Mouse (Mus musculus): ENCODE data around the gene Sarm1.

Sarm1 gene

DNA sequence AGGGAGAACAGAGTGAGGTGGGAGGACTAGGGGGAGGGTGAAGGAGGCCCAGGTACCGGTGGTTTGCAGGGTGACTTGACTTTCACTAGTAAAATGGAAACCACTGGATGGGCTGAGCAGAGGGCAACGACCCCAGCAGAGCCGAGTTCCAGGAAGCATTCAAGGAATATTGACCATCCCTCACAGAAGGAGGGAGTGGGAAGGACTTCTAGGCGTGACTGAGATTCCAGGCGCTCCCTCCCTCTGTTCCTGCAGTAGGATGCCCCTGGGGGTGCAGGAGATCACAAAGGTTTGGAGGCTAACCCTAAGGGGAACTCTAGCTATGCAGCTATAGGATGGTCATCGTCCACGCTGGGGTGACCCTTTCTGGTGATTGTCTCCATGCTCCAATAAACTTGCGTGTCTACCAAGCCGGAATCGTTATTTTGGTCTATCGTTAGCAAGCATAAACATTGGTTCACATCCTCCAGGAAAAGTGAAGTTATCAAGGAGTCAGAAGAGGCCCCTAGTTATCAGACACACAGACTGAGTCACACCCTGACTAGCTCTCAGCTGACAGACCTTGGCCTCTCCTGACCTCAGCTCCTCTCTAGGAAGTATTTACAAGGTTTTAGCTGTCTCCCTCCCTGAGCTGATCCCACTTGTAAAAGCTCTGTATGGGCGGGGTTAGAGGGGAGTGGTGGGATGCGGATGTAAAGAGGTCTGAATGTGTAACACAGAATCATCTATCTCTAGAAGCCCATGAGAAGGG is 34.1 kb downstream of the Sarm1 start:
- DNase-seq (ENCODE audit: low read depth, low spot score): no peak

DNA sequence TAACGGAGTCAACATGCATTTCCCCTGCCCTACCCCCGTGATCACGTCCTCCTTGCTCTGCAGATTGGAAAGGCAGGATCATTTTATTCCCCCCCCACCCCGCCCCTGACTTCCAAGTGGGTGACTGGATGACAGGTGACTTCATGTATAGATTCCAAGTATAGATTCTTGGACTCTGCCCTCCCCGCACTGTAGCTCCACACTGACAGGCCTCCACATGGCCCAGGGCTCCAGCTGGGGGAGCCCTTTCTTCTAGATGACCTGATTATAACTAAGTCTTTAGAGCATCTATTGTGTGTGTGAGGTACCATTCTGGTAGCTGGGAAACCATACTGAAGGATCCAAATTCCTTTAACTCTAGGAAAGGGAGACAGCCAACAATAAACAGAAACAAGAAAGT is 34.9 kb downstream of the Sarm1 start:
- DNase-seq (ENCODE audit: low read depth, low spot score): no peak

DNA sequence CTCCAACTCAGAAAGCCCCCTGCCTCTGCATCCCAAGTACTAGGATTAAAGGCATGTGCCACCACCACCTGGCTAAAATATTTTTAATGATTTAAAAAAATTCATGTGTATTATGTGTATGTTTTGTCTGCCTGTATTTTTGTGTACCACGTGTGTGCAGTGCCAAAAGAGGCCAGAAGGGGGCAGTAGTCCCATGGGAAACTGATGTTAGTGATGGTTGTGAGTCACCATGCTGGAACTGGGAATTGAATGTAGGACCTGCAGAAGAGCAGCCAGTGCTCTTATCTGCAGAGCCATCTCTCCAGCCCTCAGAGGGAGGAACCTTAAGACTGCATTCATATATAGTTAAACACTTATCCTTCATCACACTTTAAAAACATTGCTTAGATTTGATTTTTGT is 35.7 kb downstream of the Sarm1 start:
- DNase-seq (ENCODE audit: low read depth, low spot score): no peak

DNA sequence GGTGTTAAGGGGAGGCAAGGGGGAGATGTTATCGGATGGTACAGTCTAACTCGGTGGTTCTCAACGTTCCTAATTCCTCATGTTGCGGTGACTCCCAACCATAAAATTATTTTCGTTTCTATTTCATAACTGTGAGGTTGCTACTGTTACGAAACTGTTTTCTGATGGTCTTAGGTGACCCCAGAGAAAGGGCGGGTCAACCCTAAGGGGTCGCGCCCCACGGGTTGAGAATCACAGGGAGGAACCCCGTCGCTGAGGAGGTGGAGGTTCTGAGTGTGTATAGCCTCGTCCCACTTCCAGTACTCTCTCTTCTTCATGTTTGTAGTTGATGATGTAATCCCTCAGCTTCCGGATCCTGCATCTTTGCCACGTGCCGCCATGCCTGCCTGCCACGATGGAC is 38.8 kb downstream of the Sarm1 start:
- no peak for DNase-seq (ENCODE audit: low read depth, low spot score)

DNA sequence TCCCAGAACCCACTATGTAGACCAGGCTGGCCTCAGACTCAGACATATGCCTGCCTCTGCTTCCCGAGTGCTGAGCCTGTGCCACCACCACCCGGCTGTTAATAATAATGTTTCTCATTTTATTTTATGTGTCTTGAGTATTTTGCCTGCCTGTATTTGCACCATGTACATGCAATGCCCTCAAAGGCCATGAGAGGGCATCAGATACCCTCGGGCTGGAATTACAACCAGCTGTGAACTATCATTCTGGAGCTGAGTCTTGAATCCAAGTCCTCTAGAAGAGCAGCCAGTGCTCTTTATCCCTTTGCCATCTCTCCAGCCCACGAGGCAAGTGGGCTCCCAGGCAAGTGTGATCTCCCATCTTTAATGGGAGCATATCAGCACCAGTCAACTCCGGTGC is 42.2 kb downstream of the Sarm1 start:
- DNase-seq (ENCODE audit: low read depth, low spot score): no peak

DNA sequence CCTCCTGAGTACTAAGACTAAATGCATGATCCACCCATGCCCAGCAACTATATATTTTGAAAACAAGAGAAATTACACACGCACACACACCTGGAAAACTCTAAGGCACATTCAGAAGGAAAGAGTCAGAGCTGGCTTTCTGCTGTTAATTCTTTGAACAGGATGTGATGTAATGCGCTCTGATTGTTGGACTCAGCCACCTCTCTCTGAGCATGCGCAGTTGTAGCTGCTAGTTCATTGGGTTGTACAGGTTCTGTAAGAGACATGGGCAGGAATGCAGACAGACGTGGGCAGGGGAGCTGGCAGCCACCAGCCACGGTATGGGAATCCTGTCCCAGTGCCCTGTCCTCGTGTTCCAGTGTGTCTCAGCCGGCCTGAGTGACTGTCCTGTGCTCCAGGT is 43.3 kb downstream of the Sarm1 start:
- DNase-seq (ENCODE audit: low read depth, low spot score): no peak

DNA sequence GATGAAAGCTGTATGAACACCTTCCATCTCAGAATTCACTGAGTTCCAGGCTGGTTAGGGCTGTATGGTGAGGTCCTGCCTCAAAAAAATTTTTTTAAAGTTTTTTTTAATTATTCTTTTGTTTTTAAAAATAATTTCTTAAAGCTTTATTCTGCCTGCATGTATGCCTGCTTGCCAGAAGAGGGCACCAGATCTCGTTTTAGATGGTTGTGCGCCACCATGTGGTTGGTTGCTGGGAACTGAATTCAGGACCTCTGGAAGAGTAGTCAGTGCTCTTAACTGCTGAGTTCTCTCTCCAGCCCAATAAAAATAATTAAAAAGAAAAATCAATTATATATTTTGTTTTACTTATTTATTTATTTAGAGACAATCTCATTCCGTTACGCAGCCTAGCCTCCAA is 43.9 kb downstream of the Sarm1 start:
- peak; percentile 21 for DNase-seq (ENCODE audit: low read depth, low spot score)

DNA sequence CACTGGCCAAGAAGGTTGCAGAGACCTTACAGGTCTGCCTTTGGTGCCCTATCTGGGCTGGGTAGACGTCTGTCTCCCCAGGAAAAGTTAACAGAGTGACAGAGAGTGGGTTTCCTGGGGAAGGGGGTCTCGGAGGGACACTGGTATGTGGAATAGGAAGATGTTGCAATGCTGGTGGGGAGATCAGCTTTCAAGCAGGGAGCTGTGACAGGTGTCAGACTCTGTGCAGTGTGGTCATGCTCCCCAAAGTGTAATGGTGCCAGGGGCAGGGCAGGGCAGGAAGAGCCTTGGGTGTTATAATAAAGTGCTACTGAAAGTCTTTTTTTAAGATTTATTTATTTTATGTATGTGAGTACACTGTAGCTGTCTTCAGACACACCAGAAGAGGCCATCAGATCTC is 47.2 kb downstream of the Sarm1 start:
- DNase-seq (ENCODE audit: low read depth, low spot score): no peak

DNA sequence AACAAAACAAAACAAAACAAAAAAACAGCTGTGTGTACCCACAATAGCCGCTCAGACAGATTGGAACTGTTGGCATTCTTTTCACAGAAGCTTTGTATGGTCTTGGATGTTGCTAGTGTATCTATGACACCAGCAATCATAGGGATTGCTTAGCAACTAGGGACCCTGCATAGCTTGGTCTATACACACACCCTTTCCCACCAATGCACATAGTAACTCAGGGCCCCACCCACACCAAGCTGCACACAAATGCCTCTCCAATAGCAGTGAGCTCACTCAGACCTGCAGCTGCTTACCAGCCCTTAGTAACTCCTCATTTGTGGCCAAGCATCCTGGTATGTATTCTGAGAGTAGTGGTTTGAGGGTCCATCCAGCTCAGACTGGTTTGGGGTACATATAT is 49.3 kb downstream of the Sarm1 start:
- no peak for DNase-seq (ENCODE audit: low read depth, low spot score)

DNA sequence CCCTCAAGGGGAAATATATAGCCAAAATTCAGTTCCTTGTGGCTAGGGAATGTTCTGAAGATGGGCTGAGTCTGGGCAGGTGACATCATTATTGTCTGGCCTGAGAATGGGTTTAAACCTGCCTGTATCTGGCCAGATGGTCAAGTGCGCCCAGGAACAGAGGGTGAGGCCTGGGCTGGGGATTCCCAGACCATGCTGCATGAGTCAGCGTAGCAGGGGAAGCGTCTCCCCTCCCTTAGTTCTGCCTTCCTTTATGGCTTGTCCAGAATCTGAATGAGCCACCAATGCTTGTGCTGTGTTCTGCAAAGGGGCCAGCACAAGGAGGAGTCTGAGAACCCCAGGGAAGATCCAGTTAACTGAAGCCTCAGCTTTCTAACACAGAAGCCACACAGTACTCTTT is 50.4 kb downstream of the Sarm1 start:
- no peak for DNase-seq (ENCODE audit: low read depth, low spot score)

DNA sequence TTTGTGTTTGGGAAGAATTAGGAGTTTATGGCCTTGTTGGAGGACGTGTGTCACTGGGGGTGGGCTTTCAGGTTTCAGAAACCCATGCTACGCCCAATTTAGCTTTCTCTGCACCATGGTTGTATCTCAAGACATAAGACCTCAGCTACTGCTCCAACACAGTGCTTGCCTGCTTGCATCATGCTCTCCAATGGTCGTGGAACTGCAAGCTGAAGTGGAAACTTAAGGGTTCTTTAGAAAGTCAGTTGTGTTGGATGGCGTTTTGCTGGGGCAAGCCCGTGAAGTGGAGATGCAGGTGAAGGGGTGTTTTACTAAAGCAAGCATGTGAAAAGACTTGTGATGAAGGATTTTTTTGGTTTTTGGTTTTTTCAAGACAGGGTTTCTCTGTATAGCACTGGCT is 54.4 kb downstream of the Sarm1 start:
- no peak for DNase-seq (ENCODE audit: low read depth, low spot score)

DNA sequence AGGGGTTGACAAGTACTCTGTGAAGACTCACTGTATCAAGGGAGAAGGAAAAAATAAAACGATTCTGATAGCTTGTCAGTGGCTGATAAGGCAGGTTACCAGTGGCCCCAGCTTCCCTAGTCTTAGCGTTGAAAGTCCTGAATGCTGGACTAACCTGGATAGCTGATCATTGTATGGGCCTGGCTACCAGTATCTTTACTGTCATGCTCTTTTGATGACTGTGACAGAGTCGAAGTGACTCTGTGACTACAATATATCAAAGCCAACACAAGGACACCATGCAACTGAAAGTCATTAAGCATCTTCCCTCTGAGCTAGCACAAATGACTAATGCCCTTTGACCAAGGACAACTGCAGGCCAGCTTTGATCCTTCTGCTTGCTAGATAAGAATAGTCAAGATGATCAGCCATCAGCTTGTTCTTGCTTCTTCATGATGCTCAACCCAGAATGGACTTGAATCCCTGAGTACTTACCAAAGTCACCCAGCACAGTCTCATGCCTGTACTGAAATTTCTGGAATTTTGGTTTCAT is 59.1 kb downstream of the Sarm1 start:
- DNase-seq (ENCODE audit: low read depth, low spot score): no peak

DNA sequence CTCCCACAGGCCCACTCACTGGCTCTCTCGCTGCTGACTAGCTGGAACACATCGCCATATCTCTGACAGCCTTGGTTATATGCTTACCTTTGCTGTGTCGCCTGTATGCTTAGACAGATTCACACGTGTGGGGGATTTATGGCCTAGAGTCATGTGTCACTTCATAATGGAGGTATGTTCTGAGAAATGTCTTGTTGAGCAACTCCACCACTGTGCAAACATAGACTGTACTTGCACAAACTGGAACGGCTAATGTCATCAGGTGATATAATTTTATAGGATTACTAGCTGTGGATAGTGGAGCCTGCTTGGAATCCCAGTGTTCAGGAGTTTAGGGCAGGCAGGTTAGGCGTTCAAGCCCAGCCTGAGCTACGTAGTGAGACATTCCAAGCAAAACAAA is 60.4 kb downstream of the Sarm1 start:
- DNase-seq (ENCODE audit: low read depth, low spot score): no peak

DNA sequence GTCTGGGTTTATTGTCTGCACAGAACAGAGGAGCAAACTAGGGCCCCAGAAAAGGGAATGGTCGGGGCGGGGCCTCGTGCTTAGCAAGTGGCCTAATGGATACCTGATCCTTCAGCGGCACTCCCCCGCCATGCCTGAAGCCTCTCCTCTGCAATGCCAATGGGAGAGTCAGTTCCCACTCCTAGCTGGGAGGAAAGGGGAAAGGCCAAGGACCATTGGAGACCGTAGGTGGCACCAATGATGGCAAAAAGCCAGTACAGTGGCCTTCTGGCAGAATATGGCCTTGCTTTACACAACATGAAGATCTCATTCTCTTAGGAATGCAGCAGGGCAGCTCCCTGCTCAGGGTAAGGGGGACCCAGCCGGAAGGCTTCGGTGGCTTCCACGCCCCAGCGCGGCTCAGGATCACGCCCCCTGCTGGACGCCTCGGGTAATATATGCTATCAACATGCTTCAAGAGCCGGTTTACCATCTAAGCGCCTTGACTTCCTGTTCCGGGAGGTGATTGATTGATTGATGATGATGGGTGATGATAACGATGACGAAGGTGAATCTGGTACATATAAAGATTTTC is 61.7 kb downstream of the Sarm1 start:
- DNase-seq (ENCODE audit: low read depth, low spot score): no peak

DNA sequence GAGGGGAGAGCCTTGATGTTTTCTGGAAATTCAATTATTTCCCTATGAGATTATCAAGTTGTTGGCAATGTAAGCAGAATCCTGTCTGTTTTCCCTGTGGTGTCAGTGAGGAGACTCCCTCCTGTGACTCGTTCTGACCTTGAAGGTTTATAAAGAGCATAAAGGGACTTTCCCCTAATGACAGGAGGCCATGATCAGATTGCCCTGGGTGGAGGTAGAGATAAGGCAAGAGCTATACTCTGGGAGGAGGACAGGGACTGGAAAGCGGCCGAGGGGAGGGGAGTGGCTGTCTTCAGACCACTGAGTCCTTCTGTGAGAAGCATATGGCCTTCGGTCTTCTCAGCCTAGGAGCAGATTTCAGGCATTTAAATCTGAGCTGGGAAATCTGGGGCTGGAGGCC is 63.5 kb downstream of the Sarm1 start:
- no peak for DNase-seq (ENCODE audit: low read depth, low spot score)

DNA sequence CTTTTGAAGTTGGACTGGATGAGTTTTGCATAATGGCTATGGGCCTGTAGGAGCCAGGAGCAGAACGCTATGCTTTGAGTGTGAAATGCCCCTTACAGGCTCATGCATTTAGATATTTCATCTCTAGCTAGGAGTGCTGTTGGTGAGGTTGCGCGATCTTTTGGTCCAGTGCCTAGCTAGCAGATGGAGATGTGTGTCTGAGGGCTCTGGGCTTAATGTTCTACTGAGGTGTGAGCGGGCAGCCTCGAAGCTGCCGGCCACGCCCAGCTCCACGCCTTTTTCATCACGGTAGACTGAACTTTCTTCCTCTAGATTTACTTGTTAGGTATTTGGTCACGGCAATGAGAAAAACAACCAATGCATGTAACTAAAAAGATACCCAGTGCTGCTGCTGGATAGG is 66.4 kb downstream of the Sarm1 start:
- no peak for DNase-seq (ENCODE audit: low read depth, low spot score)

DNA sequence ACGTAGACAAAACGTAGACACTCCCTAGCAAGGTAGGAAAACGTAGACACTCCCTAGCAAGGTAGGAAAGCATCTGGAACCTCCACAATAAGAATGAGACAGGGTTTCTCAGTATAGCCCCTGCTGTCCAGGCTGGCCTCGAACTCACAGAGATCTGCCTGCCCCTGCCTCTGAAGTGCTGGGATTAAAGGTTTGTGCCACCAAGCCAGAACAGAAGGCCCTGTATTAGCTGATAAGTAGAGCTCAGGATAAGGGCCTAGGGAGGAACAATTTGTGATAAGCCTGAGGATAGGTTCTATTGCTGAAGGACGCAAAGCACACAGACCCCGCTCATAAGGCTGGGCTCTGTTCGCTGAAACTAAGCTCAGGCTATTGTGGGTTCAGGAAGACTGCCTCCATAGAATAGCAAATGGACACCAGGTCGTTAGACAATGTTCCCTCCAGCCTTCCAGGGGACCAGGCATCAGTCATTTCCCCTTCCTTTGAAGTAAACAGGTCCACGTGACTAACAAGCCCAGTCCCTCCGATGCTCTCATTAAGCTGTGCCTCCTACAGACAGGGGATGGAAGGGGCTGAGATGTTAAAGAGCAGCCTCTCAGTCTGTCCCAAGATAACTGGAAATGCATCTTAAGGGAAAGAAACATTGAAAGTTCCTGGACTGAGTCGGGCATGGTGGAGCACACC is 67.2 kb downstream of the Sarm1 start:
- no peak for DNase-seq (ENCODE audit: low read depth, low spot score)

DNA sequence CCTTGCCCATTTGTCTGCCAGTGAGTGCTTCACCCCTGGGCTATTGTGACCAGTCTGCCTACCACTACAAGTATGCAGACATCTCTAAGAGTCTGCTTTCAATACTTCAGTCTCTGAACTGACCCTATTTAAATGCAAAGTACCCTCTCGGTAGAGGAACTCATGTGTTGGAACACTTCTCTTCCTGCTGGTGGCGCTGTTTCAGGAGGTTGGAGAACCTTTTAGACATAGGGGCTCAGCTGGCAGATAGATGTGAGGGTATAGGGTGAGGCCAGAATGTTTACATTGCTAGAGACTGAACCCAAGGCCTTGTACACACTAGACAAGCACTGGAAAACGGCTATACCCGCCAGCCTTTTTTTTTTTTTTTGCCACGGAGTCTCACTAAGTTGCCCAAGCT is 69.2 kb downstream of the Sarm1 start:
- no peak for DNase-seq (ENCODE audit: low read depth, low spot score)

DNA sequence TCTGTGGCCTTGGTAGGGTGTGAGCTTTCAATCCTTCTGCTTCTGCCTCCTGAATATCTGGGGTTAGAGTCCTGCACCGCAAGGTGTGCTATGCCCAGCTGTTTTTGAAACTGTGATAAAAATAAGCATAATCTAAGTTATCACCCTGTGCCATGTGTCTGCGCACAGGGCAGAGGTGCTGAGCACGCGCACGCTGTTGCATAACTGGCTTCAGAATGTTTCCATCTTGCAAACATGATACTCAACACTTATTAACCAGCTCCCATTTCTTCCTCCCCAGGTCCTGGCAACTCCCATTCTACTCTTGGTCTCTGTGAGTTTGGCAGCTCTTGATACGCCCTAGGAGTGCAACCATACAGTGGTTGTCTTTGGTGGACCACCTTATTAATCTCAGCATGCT is 69.9 kb downstream of the Sarm1 start:
- no peak for DNase-seq (ENCODE audit: low read depth, low spot score)

DNA sequence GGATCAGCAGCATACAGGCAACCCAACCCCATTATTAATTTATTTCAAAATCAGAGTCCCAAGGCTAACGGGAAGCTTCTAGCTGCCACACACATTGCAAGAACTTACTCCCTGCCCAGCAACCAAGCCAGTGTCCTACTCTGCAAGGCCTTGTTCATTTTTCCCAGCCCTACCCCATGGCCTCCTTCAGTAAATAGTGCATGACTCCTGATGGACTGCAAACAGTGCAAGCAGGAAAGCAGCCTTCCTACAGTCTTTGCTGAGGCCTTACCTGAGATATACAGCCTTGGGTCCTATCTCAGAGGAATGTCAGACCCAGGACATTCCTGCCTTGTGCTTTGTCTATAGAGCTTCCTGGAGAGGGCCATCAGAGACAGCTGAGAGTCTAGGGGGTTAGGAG is 72.0 kb downstream of the Sarm1 start:
- DNase-seq (ENCODE audit: low read depth, low spot score): no peak

DNA sequence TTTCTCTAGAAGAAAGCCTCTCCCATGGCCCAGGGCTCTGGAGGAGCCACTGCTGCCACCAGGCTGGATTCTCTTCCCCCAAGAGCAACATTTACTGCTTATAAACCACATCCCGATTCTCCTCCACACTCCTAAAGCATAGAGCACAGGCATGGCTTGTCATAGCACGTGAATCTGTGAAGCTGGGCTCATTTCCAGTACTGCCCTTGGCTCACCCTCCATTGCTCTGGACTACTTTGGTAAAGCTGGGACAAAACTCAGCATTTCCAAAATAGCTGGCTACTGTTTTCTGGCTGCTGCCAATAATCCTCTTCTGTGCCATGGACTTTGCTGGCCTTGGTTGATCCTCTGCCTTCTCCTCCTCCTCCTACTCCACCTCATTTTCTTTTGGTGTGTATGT is 73.2 kb downstream of the Sarm1 start:
- no peak for DNase-seq (ENCODE audit: low read depth, low spot score)

Data from c-Kit-negative CD71-positive TER-119-positive erythroid progenitor cells, embryonic 14.5 days (primary cell).